Mouse (Mus musculus): ENCODE data around the gene Mettl17.
"Not testable (repeated sequence)": the region's sequence is repeated elsewhere in the genome, so short reads cannot be mapped to it uniquely, and the experiment has no call there.

The Mettl17 gene

GRCm38 (mm10) chr14:51896539-51897170, 12.0 kb downstream of the Mettl17 start:
- no peak for DNase-seq (ENCODE audit: low spot score in 2 of 2)

- no peak for DNase-seq (ENCODE audit: low spot score in 2 of 2)
Measured at GRCm38 (mm10) chr14:51899351-51899750, 14.7 kb downstream of the Mettl17 start.

- DNase-seq (ENCODE audit: low spot score in 2 of 2): peak; percentile 77 to 78
Measured at GRCm38 (mm10) chr14:51902806-51903710, 18.4 kb downstream of the Mettl17 start.

GRCm38 (mm10) chr14:51903782-51904181, 19.1 kb downstream of the Mettl17 start:
- DNase-seq (ENCODE audit: low spot score in 2 of 2): no peak

- no peak for DNase-seq (ENCODE audit: low spot score in 2 of 2)
Measured at GRCm38 (mm10) chr14:51904706-51905105, 20.1 kb downstream of the Mettl17 start.

GRCm38 (mm10) chr14:51906102-51906501, 21.5 kb downstream of the Mettl17 start:
- DNase-seq (ENCODE audit: low spot score in 2 of 2): no peak

GRCm38 (mm10) chr14:51911301-51911700, 26.7 kb downstream of the Mettl17 start:
- DNase-seq (ENCODE audit: low spot score in 2 of 2): no peak

- DNase-seq (ENCODE audit: low spot score in 2 of 2): no peak
Measured at GRCm38 (mm10) chr14:51912391-51913061, 27.9 kb downstream of the Mettl17 start.

- DNase-seq (ENCODE audit: low spot score in 2 of 2): peak; percentile 86 to 92
Measured at GRCm38 (mm10) chr14:51913062-51913959, 28.7 kb downstream of the Mettl17 start.

- DNase-seq (ENCODE audit: low spot score in 2 of 2): peak; percentile 73 to 86
Measured at GRCm38 (mm10) chr14:51913960-51914762, 29.5 kb downstream of the Mettl17 start, which contains the start of gene Ndrg2. TSS of gene Ndrg2 (minus strand) at chr14:51914158.

GRCm38 (mm10) chr14:51915030-51915429, 30.4 kb downstream of the Mettl17 start:
- no peak for DNase-seq (ENCODE audit: low spot score in 2 of 2)

GRCm38 (mm10) chr14:51916539-51916938, 31.9 kb downstream of the Mettl17 start:
- DNase-seq (ENCODE audit: low spot score in 2 of 2): no peak

- DNase-seq (ENCODE audit: low spot score in 2 of 2): no peak
Measured at GRCm38 (mm10) chr14:51918125-51918524, 33.5 kb downstream of the Mettl17 start, which contains the start of gene Tppp2. TSS of gene Tppp2 (plus strand) at chr14:51918425.

- DNase-seq (ENCODE audit: low spot score in 2 of 2): no peak
Measured at GRCm38 (mm10) chr14:51918966-51919365, 34.3 kb downstream of the Mettl17 start.

- peak; percentile 47 to 60 for DNase-seq (ENCODE audit: low spot score in 2 of 2)
Measured at GRCm38 (mm10) chr14:51921759-51922570, 37.3 kb downstream of the Mettl17 start.

GRCm38 (mm10) chr14:51922571-51922865, 37.9 kb downstream of the Mettl17 start, which contains the start of gene Rnase13:
TSS of gene Rnase13 (minus strand) at chr14:51922773.
- no peak for DNase-seq (ENCODE audit: low spot score in 2 of 2)

GRCm38 (mm10) chr14:51922910-51923309, 38.3 kb downstream of the Mettl17 start:
- no peak for DNase-seq (ENCODE audit: low spot score in 2 of 2)

GRCm38 (mm10) chr14:51923492-51923891, 38.9 kb downstream of the Mettl17 start:
- DNase-seq (ENCODE audit: low spot score in 2 of 2): peak; percentile 46 to 50

- not testable (repeated sequence) for DNase-seq (ENCODE audit: low spot score in 2 of 2)
Measured at GRCm38 (mm10) chr14:51926930-51927329, 42.3 kb downstream of the Mettl17 start.

Measured in urinary bladder, postnatal 36 days (tissue).